Mouse (Mus musculus): ENCODE data around the gene Eif3c. TPM values are rescaled to one million over a fixed set of nuclear protein-coding genes. Genes with fewer than 3 reads are reported as not detected.

Gene Eif3c
- total and polyA plus RNA-seq, 2 experiments from 2014 or later: 112 to 198 TPM

GRCm38 (mm10) chr7:126535766-126536165, 30.4 kb downstream of the Eif3c start:
- H3K27me3 ChIP-seq (ENCODE audit: insufficient read depth, low read length): no peaks in the 10 kb centered on the region
- H3K4me2 ChIP-seq (ENCODE audit: low read depth, low read length): peak overlapping the region; percentile 70
- no peaks in the 10 kb centered on the region for H3K4me1 ChIP-seq (ENCODE audit: insufficient read depth, low read length)
- H3K4me3 ChIP-seq (ENCODE audit: low read length): peak overlapping the region; percentile 38
- H3K9me3 ChIP-seq (ENCODE audit: low read length): no peaks in the 10 kb centered on the region
- TF ChIP-seq CTCF (IDR thresholded peaks at IDR 0.05; ENCODE audit: low read depth): no peak
- ATAC-seq (no peak), DNase-seq (ENCODE audit: low spot score) (peak; percentile 9)
- H3K36me3 ChIP-seq (ENCODE audit: insufficient read depth, low read length): no peaks in the 10 kb centered on the region
- peak overlapping the region; percentile 52 for H3K9ac ChIP-seq (replicated peaks; ENCODE audit: low read length)
- WGBS: 2% methylated on average over 28 of the region's 28 CpGs
- H3K27ac ChIP-seq: no peak overlapping the region

GRCm38 (mm10) chr7:126533434-126533833, 32.8 kb downstream of the Eif3c start:
- no peaks in the 10 kb centered on the region for H3K27me3 ChIP-seq (ENCODE audit: insufficient read depth, low read length)
- H3K9ac ChIP-seq (replicated peaks; ENCODE audit: low read length): no peak overlapping the region
- DNase-seq (ENCODE audit: low spot score): no peak
- TF ChIP-seq CTCF (IDR thresholded peaks at IDR 0.05; ENCODE audit: low read depth): no peak
- H3K36me3 ChIP-seq (ENCODE audit: insufficient read depth, low read length): no peaks in the 10 kb centered on the region
- no peak overlapping the region for H3K4me3 ChIP-seq (ENCODE audit: low read length)
- ATAC-seq: no peak
- 88% methylated on average over 1 of the region's 1 CpGs for WGBS
- no peaks in the 10 kb centered on the region for H3K9me3 ChIP-seq (ENCODE audit: low read length)
- no peak overlapping the region for H3K27ac ChIP-seq
- H3K4me2 ChIP-seq (ENCODE audit: low read depth, low read length): no peak overlapping the region
- H3K4me1 ChIP-seq (ENCODE audit: insufficient read depth, low read length): no peaks in the 10 kb centered on the region

GRCm38 (mm10) chr7:126528166-126528577, 38.0 kb downstream of the Eif3c start:
- H3K9me3 ChIP-seq (ENCODE audit: low read length): no peaks in the 10 kb centered on the region
- WGBS: 0% methylated on average over 1 of the region's 1 CpGs
- DNase-seq (ENCODE audit: low spot score) (peak; percentile 88), ATAC-seq (peak; percentile 74)
- no peak overlapping the region for H3K4me2 ChIP-seq (ENCODE audit: low read depth, low read length)
- no peak overlapping the region for H3K4me3 ChIP-seq (ENCODE audit: low read length)
- TF ChIP-seq CTCF (IDR thresholded peaks at IDR 0.05; ENCODE audit: low read depth): peak; percentile 80
- no peaks in the 10 kb centered on the region for H3K36me3 ChIP-seq (ENCODE audit: insufficient read depth, low read length)
- peak overlapping the region; percentile 73 for H3K27ac ChIP-seq
- peak overlapping the region; percentile 43; the same call in 1 of the 2 replicates for H3K9ac ChIP-seq (replicated peaks; ENCODE audit: low read length)
- H3K4me1 ChIP-seq (ENCODE audit: insufficient read depth, low read length): no peaks in the 10 kb centered on the region
- H3K27me3 ChIP-seq (ENCODE audit: insufficient read depth, low read length): no peaks in the 10 kb centered on the region

- no peaks in the 10 kb centered on the region for H3K4me1 ChIP-seq (ENCODE audit: insufficient read depth, low read length)
- no peak overlapping the region for H3K9ac ChIP-seq (replicated peaks; ENCODE audit: low read length)
- 80% methylated on average over 3 of the region's 3 CpGs for WGBS
- no peak for TF ChIP-seq CTCF (IDR thresholded peaks at IDR 0.05; ENCODE audit: low read depth)
- H3K27ac ChIP-seq: no peak overlapping the region
- H3K4me2 ChIP-seq (ENCODE audit: low read depth, low read length): no peak overlapping the region
- H3K9me3 ChIP-seq (ENCODE audit: low read length): no peaks in the 10 kb centered on the region
- DNase-seq (ENCODE audit: low spot score) (no peak), ATAC-seq (no peak)
- H3K4me3 ChIP-seq (ENCODE audit: low read length): no peak overlapping the region
- H3K27me3 ChIP-seq (ENCODE audit: insufficient read depth, low read length): no peaks in the 10 kb centered on the region
- H3K36me3 ChIP-seq (ENCODE audit: insufficient read depth, low read length): no peaks in the 10 kb centered on the region
Observed at GRCm38 (mm10) chr7:126523316-126523715, 42.9 kb downstream of the Eif3c start.

GRCm38 (mm10) chr7:126519513-126519912, 46.7 kb downstream of the Eif3c start:
- no peak overlapping the region for H3K4me2 ChIP-seq (ENCODE audit: low read depth, low read length)
- H3K4me3 ChIP-seq (ENCODE audit: low read length): no peak overlapping the region
- peak; percentile 40 for DNase-seq (ENCODE audit: low spot score)
- H3K27ac ChIP-seq: no peak overlapping the region
- no peaks in the 10 kb centered on the region for H3K4me1 ChIP-seq (ENCODE audit: insufficient read depth, low read length)
- no peak overlapping the region for H3K9ac ChIP-seq (replicated peaks; ENCODE audit: low read length)
- ATAC-seq: no peak
- no peaks in the 10 kb centered on the region for H3K27me3 ChIP-seq (ENCODE audit: insufficient read depth, low read length)
- H3K9me3 ChIP-seq (ENCODE audit: low read length): no peaks in the 10 kb centered on the region
- WGBS: 41% methylated on average over 2 of the region's 2 CpGs
- TF ChIP-seq CTCF (IDR thresholded peaks at IDR 0.05; ENCODE audit: low read depth): peak; percentile 21
- no peaks in the 10 kb centered on the region for H3K36me3 ChIP-seq (ENCODE audit: insufficient read depth, low read length)

- Histone ChIP-seq H3K4me2 (ENCODE audit: low read depth, low read length) (no peak overlapping the region), H3K36me3 (ENCODE audit: insufficient read depth, low read length) (no peaks in the 10 kb centered on the region), H3K9ac (replicated peaks; ENCODE audit: low read length) (no peak overlapping the region), H3K27me3 (ENCODE audit: insufficient read depth, low read length) (no peaks in the 10 kb centered on the region), H3K4me1 (ENCODE audit: insufficient read depth, low read length) (no peaks in the 10 kb centered on the region), H3K4me3 (ENCODE audit: low read length) (no peak overlapping the region), H3K27ac (no peak overlapping the region), H3K9me3 (ENCODE audit: low read length) (no peaks in the 10 kb centered on the region)
- WGBS: 83% methylated on average over 5 of the region's 5 CpGs
- no peak for TF ChIP-seq CTCF (IDR thresholded peaks at IDR 0.05; ENCODE audit: low read depth)
- ATAC-seq (no peak), DNase-seq (ENCODE audit: low spot score) (no peak)
Observed at GRCm38 (mm10) chr7:126518261-126518941, 47.8 kb downstream of the Eif3c start.

- Histone ChIP-seq H3K4me2 (ENCODE audit: low read depth, low read length) (no peak overlapping the region), H3K9ac (replicated peaks; ENCODE audit: low read length) (no peak overlapping the region), H3K27me3 (ENCODE audit: insufficient read depth, low read length) (no peaks in the 10 kb centered on the region), H3K36me3 (ENCODE audit: insufficient read depth, low read length) (no peaks in the 10 kb centered on the region), H3K4me3 (ENCODE audit: low read length) (no peak overlapping the region), H3K9me3 (ENCODE audit: low read length) (no peaks in the 10 kb centered on the region), H3K4me1 (ENCODE audit: insufficient read depth, low read length) (no peaks in the 10 kb centered on the region), H3K27ac (no peak overlapping the region)
- DNase-seq (ENCODE audit: low spot score): no peak
- no peak for TF ChIP-seq CTCF (IDR thresholded peaks at IDR 0.05; ENCODE audit: low read depth)
- 92% methylated on average over 3 of the region's 3 CpGs for WGBS
- ATAC-seq: no peak
Observed at GRCm38 (mm10) chr7:126511287-126511686, 54.9 kb downstream of the Eif3c start.
